Mouse (Mus musculus) midbrain, embryonic 10.5 days (tissue): ENCODE measurements around the gene Plcb3. TPM values are rescaled to one million over a fixed set of nuclear protein-coding genes. Genes with fewer than 3 reads are reported as not detected.
"Not testable (repeated sequence)": the region's sequence is repeated elsewhere in the genome, so short reads cannot be mapped to it uniquely, and the experiment has no call there.

ENCODE experiments used
- DNase-seq: peaks from one replicate; pipeline ENCODE4 v3.0.0-alpha.2; 2017; ENCODE audit warnings: low spot score
- H3K27ac ChIP-seq: fragments of 300-500 bp; sonication (generic); replicated peaks from 2 replicates; pipeline ENCODE4 v1.5.1; 2016; ENCODE audit warnings: mild to moderate bottlenecking
- H3K27me3 ChIP-seq: fragments of 300-500 bp; sonication (generic); 2 replicates; pipeline ENCODE4 v1.6.1; 2016; ENCODE audit warnings: low read depth, mild to moderate bottlenecking; ENCODE audit not compliant: poor library complexity, severe bottlenecking
- H3K36me3 ChIP-seq: fragments of 300-500 bp; sonication (generic); 2 replicates; pipeline ENCODE4 v1.6.1; 2016; ENCODE audit warnings: mild to moderate bottlenecking, moderate library complexity
- H3K4me1 ChIP-seq: fragments of 300-500 bp; sonication (generic); 2 replicates; pipeline ENCODE4 v1.6.1; 2016
- H3K4me3 ChIP-seq: fragments of 300-500 bp; sonication (generic); 2 replicates; pipeline ENCODE4 v1.5.1; 2016; ENCODE audit warnings: mild to moderate bottlenecking, moderate library complexity
- H3K9me3 ChIP-seq: fragments of 300-500 bp; sonication (generic); replicated peaks from 2 replicates; pipeline ENCODE4 v1.6.1; 2016; ENCODE audit warnings: mild to moderate bottlenecking
- WGBS: fragments of 180-500 bp; shearing (Covaris S2); methylation state at CpG from one replicate; pipeline ENCODE4 v1.1.7; 2016; 5-methylcytosine and 5-hydroxymethylcytosine counted together
- polyA plus RNA-seq: library from polyadenylated mRNA; unstranded; fragments of >200 nt; fragmentation: Nextera tagmentation; extraction: Ambion mirVana; gene quantifications from 2 replicates; pipeline ENCODE4 v1.2.1, GENCODE M21; 2016

The Plcb3 gene
- polyA plus RNA-seq, 1 experiment from 2014 or later = 22.4 TPM

- Histone ChIP-seq H3K36me3 (peaks cover 29% of the 10 kb centered on the region), H3K27me3 (no peaks in the 10 kb centered on the region), H3K9me3 (no peaks in the 10 kb centered on the region), H3K27ac (peak within 1 kb of the TSS; percentile 86), H3K4me1 (peaks cover 58% of the 10 kb centered on the region), H3K4me3 (peak within 1 kb of the TSS; percentile 71)
- under 1% methylated on average over 24 of the region's 24 CpGs for WGBS
- DNase-seq = peak; percentile 89
These were observed 19.7 kb upstream of the Plcb3 start, which contains the start of the genes Nudt22 and Trpt1 for GRCm38 (mm10) chr19:6996006-6996405. Gene Nudt22 (minus strand): TSS chr19:6996117. Gene Trpt1 (plus strand): TSS chr19:6996131.

GRCm38 (mm10) chr19:6995255-6995991 lies 19.2 kb upstream of the Plcb3 start:
- Histone ChIP-seq H3K36me3 (peaks cover 27% of the 10 kb centered on the region), H3K4me1 (peaks cover 61% of the 10 kb centered on the region), H3K27ac (peak overlapping the region; percentile 86), H3K27me3 (no peaks in the 10 kb centered on the region), H3K9me3 (no peaks in the 10 kb centered on the region), H3K4me3 (peak overlapping the region; percentile 71)
- no peak for DNase-seq
- 52% methylated on average over 21 of the region's 21 CpGs for WGBS

- H3K27ac ChIP-seq = no peak overlapping the region
- H3K9me3 ChIP-seq = no peaks in the 10 kb centered on the region
- H3K4me1 ChIP-seq = peaks cover 61% of the 10 kb centered on the region
- peak overlapping the region; percentile 71; the same call in 1 of the 2 replicates for H3K4me3 ChIP-seq
- H3K36me3 ChIP-seq = peaks cover 19% of the 10 kb centered on the region
- 89% methylated on average over 8 of the region's 8 CpGs for WGBS
- DNase-seq = no peak
- H3K27me3 ChIP-seq = no peaks in the 10 kb centered on the region
These were observed 18.2 kb upstream of the Plcb3 start for GRCm38 (mm10) chr19:6994489-6994888.

DNA sequence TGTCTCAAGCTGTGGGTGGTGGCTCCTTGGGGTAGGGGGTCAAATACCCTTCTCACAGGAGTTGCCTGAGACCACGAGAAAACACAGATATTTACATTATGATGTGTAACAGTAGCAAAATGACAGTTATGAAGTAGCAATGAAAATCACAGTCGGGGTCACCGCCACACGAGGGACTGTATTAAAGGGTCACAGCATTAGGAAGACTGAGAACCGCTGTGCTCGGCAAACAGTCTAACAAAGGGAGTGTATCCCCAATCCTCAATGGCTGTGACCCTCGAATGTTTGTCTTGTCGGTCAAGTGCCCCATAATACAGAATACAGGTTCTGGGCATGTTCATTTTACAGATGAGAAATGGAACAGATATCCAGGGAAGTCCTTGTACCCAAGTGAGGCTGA lies 17.7 kb upstream of the Plcb3 start:
- H3K27me3 ChIP-seq = no peaks in the 10 kb centered on the region
- 87% methylated on average over 8 of the region's 8 CpGs for WGBS
- peaks cover 61% of the 10 kb centered on the region for H3K4me1 ChIP-seq
- H3K9me3 ChIP-seq = no peaks in the 10 kb centered on the region
- no peak overlapping the region; the same call in 1 of the 2 replicates for H3K4me3 ChIP-seq
- H3K27ac ChIP-seq = no peak overlapping the region
- no peak for DNase-seq
- H3K36me3 ChIP-seq = peaks cover 17% of the 10 kb centered on the region

DNA sequence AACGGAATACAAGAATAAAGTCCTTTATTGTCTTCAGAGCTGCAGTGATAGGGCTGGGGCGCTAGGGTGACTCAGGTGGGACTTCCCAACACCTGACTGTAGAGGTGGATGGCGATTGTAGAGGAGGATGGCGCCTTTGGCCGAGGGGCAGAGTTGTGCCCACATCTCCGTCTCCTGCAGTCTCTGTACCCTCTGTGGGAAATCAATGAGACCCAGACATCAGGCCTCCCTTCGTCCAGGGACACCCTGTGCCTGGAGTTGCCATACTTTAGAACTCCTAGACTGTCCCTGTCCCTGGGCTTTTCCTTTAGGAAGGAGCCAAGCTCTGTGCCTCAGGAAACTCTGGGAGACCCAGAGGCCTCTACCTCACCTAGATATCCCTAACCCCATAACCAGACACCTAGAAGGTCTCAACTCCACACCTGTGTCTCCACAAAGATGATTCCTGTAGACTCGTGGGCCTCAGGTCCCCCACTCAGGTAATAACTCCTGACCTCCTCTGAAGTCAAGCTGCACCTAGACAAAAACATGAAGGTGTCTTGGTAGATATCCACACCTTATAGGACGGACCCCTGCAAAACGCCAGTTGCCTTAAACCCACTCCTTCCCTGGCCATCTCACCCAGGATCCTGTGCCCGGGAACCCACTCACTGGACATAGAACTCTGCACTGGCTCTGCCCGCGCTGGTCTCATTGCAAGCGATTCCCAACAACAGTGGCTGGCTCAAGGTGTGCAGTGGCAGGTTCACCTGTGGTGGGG lies 16.9 kb upstream of the Plcb3 start:
- peaks cover 63% of the 10 kb centered on the region for H3K4me1 ChIP-seq
- no peaks in the 10 kb centered on the region for H3K27me3 ChIP-seq
- H3K27ac ChIP-seq = peak overlapping the region; percentile 87
- peaks cover 9% of the 10 kb centered on the region for H3K36me3 ChIP-seq
- H3K4me3 ChIP-seq = peak overlapping the region; percentile 71
- 66% methylated on average over 14 of the region's 14 CpGs for WGBS
- no peak for DNase-seq
- no peaks in the 10 kb centered on the region for H3K9me3 ChIP-seq

DNA sequence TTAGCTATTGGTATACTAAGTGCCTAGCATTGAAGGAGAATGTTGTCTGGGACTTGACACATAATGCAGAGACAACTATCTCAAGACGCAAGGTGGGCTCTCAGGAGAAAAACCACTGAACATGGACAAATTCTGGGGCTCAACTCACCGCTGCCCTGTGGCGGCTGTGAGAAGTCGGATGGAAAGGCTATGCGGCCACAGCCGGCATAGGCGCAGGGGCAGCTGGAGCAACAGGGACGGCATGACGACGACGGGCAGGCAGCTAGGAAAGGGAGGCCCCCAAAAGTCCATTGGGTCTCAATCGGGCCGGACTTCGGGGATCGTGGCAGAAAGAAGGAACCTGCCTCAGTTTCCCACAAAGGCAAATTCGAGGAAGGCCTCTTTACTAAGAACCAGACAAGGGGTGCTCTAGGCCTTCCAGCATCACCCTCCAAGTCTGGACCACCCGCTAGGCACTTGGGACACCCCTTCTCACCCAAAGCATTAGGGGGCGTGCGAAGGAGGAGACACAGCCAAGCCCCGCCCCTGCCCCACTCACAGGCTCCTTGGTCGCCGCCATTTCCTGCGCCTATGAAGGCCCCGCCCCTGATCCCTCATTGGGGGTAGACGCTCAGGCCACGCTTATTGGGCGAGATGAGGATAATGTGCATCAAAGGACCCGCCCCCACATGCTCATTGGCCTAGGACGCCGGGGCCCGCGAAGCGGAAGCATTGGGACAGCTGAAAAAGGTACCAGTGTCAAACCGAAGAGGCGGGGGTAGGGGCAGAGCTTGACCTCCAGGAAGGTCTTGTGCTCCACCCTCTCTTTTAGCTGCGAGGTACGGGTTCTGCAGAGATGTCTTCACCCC lies 16.0 kb upstream of the Plcb3 start, which contains the start of gene Dnajc4:
TSS of gene Dnajc4 (minus strand) at position 562 of the 848 bp plus-strand sequence.
- H3K4me1 ChIP-seq = peaks cover 65% of the 10 kb centered on the region
- peak within 1 kb of the TSS; percentile 71 for H3K4me3 ChIP-seq
- DNase-seq = peak; percentile 98
- WGBS = 3% methylated on average over 37 of the region's 37 CpGs
- H3K9me3 ChIP-seq = no peaks in the 10 kb centered on the region
- H3K27ac ChIP-seq = peak within 1 kb of the TSS; percentile 87
- H3K36me3 ChIP-seq = peaks cover 4% of the 10 kb centered on the region; the same call in 1 of the 2 replicates
- H3K27me3 ChIP-seq = no peaks in the 10 kb centered on the region

- not testable (repeated sequence) for H3K9me3 ChIP-seq, DNase-seq, H3K36me3 ChIP-seq, H3K27ac ChIP-seq, H3K27me3 ChIP-seq, H3K4me3 ChIP-seq
- peaks cover 65% of the 10 kb centered on the region for H3K4me1 ChIP-seq
- 93% methylated on average over 6 of the region's 6 CpGs for WGBS
These were observed 14.9 kb upstream of the Plcb3 start for GRCm38 (mm10) chr19:6991166-6991565.

DNA sequence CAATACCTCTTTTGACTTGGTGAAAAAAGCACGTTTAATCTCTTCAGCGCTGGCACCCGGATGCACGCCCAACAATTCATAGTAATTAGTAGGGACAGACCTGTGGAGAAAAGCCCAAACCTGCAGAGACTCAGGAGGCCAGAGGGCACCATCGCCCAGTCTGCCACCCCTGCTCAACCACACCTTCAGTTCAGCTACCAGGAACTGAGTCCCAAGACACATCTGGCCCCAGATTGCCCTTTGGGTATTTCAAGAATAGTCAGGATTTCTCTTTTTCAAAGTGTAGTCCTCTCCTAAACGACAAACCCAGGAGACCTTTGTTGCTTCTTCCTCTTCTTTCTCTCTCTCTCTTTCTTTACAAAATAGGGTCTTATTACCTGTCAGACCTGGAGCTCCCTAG lies 14.4 kb upstream of the Plcb3 start:
- no peak for DNase-seq
- Histone ChIP-seq H3K27me3 (no peaks in the 10 kb centered on the region), H3K36me3 (peaks cover 6% of the 10 kb centered on the region), H3K4me3 (no peak overlapping the region), H3K9me3 (no peaks in the 10 kb centered on the region), H3K27ac (no peak overlapping the region), H3K4me1 (peaks cover 66% of the 10 kb centered on the region)
- 91% methylated on average over 6 of the region's 6 CpGs for WGBS

DNA sequence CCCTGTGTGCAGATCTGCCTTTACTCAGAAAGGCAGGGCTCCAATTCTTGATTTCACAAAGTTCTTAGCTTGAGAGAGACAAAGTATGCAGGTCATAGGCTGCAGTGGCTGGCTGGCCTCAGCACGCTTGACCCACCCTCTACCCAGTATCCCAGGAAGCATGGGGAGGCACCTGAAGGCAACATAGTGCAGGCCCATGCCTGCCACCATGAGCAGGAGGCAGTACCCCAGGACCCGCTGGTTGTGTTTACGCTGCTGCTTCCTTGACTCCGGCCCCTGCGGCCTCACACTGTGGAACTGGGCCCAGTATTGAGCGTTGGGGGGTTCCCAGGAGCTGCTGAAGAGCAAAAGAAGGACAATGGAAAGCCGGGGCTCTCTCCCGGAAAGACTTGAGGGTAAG lies 13.0 kb upstream of the Plcb3 start:
- H3K4me3 ChIP-seq = no peak overlapping the region
- H3K4me1 ChIP-seq = peaks cover 56% of the 10 kb centered on the region
- no peaks in the 10 kb centered on the region for H3K27me3 ChIP-seq
- WGBS = 87% methylated on average over 8 of the region's 8 CpGs
- H3K27ac ChIP-seq = no peak overlapping the region
- no peak for DNase-seq
- H3K36me3 ChIP-seq = peaks cover 19% of the 10 kb centered on the region
- H3K9me3 ChIP-seq = no peaks in the 10 kb centered on the region

DNA sequence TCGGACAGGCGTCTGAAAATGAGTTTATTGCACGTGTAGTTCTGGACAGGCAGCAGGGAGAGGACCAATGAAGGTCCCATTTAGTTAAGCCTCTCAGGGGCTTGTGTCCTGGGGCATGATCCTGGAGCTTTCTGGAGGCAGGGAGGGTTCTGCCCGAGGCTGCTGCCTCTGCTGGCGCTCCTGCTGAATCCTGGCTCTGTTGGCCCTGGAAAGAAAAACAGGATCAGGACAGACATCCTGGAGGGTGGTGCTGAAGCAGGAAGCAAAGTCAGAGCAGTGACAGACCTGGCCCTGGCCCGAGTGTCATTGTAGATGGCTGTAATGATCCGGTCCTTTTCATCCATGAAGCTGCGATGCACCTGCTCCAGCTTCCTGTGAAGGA lies 11.6 kb upstream of the Plcb3 start:
- H3K4me1 ChIP-seq = peaks cover 47% of the 10 kb centered on the region
- WGBS = 5% methylated on average over 8 of the region's 8 CpGs

GRCm38 (mm10) chr19:6987061-6987903 lies 11.0 kb upstream of the Plcb3 start, which contains the start of gene Vegfb:
Gene Vegfb (minus strand): TSS chr19:6987651.
- Histone ChIP-seq H3K27me3 (no peaks in the 10 kb centered on the region), H3K4me1 (peaks cover 43% of the 10 kb centered on the region), H3K36me3 (peaks cover 37% of the 10 kb centered on the region), H3K4me3 (peak within 1 kb of the TSS; percentile 94), H3K27ac (peak within 1 kb of the TSS; percentile 97), H3K9me3 (no peaks in the 10 kb centered on the region)
- peak; percentile 75 for DNase-seq
- under 1% methylated on average over 82 of the region's 85 CpGs for WGBS

More for the DNA sequence above, 11.6 kb upstream of the Plcb3 start:
- Histone ChIP-seq H3K27ac (peak overlapping the region; percentile 97), H3K9me3 (no peaks in the 10 kb centered on the region), H3K27me3 (no peaks in the 10 kb centered on the region), H3K4me3 (peak overlapping the region; percentile 94), H3K36me3 (peaks cover 31% of the 10 kb centered on the region)
- DNase-seq = no peak
